Mouse (Mus musculus): ENCODE data around the gene Olfr1184. TPM values are rescaled to one million over a fixed set of nuclear protein-coding genes. Genes with fewer than 3 reads are reported as not detected.
"Not testable (repeated sequence)": the region's sequence is repeated elsewhere in the genome, so short reads cannot be mapped to it uniquely, and the experiment has no call there.

Gene Olfr1184
- total RNA-seq (2021): not detected

DNA sequence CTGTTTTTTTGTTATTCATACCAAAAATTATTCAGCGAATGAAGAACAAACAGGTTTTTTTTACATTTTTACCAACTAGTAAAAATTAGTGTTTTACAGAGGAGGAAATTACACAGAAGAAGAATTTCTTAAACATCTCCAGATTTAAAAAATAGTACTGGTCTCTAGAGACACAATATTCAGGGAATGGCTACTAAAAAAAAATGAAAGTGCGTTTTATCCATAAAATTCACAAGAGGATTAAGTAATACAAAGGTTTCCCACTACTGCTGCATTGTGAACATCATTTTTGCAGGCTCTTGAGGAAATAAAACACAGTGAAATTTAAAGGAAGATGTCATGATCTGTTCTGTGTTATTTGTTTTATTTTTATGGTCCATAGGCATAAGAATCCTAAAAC, at the start of gene Olfr1184:
TSS of gene Olfr1184 (plus strand) at position 301 of the 400 bp plus-strand sequence.
- intact Hi-C loops (cut with DNase I): no loop called here
- no peak for DNase-seq

DNA sequence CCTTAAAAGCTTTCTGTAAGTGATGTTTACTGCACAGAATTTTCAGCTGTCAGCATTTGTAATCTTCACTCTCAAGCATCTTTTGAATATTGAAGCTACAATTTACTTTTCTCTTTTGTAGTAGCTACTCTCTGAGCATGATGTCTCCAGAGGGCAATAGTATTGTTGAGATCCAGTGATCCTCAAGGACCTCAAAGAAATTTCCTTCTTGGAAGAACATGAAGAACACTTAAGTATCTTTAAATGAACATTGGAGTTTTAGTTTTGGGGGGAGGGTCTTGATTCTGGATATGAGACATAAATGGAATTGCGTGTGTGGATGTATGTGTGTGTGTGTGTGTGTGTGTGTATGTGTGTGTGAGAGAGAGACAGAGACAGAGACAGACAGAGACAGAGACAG, 34.4 kb upstream of the Olfr1184 start, which contains the start of gene Gm13757:
TSS of gene Gm13757 (minus strand) at position 101 of the 400 bp plus-strand sequence.
- no peak for DNase-seq
- intact Hi-C loops (cut with DNase I): no loop called here

- intact Hi-C loops (cut with DNase I); DNase-seq: not testable (repeated sequence)
Observed at GRCm38 (mm10) chr2:88454567-88454966, 28.8 kb upstream of the Olfr1184 start, which contains the start of gene Olfr1183. Gene Olfr1183 (plus strand): TSS chr2:88454867.

DNA sequence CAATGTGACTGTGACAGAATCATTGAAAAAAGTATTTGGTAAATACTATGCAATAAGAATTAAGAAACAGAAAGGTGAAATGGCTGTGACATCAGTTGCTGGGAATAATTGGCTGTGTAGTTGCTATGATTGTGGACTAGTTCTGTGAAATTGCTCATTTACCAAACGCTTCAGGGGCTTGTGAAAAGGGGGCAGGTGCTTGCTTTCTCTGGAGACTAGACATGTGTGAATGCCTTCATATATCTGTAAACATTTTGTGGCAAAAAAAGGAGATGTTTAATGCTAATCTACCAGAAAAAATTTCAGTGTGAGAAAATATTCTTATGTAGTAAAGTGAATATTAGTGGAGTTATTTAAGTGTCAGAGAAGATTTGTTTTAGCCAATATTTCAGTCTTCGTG, 9.6 kb downstream of the Olfr1184 start, which contains the start of gene Olfr1185-ps1:
TSS of gene Olfr1185-ps1 (plus strand) at position 301 of the 400 bp plus-strand sequence.
- intact Hi-C loops (cut with DNase I): no loop called here
- no peak for DNase-seq

GRCm38 (mm10) chr2:88518251-88518650, 34.9 kb downstream of the Olfr1184 start, which contains the start of gene Olfr1186:
Gene Olfr1186 (plus strand): TSS chr2:88518551.
- intact Hi-C loops (cut with DNase I): no loop called here
- DNase-seq: no peak

DNA sequence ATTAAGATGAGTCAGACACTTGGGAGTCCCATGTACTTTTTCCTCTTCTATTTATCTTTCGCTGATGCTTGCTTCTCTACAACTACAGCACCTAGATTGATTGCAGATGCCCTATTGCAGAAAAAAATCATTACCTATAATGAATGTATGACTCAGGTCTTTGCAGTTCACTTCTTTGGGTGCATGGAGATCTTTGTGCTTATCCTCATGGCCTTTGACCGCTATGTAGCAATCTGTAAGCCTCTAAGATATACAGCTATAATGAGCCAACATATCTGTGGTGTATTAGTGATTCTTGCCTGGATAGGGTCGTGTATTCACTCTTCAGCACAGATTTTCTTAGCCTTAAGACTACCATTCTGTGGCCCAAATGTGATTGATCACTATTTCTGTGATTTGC, 42.3 kb downstream of the Olfr1184 start:
- DNase-seq: no peak
- intact Hi-C loops (cut with DNase I): no loop called here

Other genes starting within 250 kb of the Olfr1184 start
- gene Olfr1173, start 203.7 kb upstream of the Olfr1184 start, total RNA-seq (2021): not detected
- not detected for gene Olfr1174-ps, start 168.5 kb upstream of the Olfr1184 start, total RNA-seq (2021)
- gene Olfr1175-ps, start 156.4 kb upstream of the Olfr1184 start, total RNA-seq (2021): not detected
- gene Olfr1176, start 146.9 kb upstream of the Olfr1184 start, total RNA-seq (2021): not detected
- gene Olfr1177-ps, start 137.1 kb upstream of the Olfr1184 start, total RNA-seq (2021): not detected
- not detected for gene Olfr1178, start 96.5 kb upstream of the Olfr1184 start, total RNA-seq (2021)
- gene Olfr1179, start 77.1 kb upstream of the Olfr1184 start, total RNA-seq (2021): not detected
- gene Olfr1180, start 64.4 kb upstream of the Olfr1184 start, total RNA-seq (2021): not detected
- gene Olfr1181, start 57.4 kb upstream of the Olfr1184 start, total RNA-seq (2021): not detected
- gene Gm13757, start 34.5 kb upstream of the Olfr1184 start, total RNA-seq (2021): not detected
- gene Olfr1183, start 28.7 kb upstream of the Olfr1184 start, total RNA-seq (2021): not detected
- not detected for gene Olfr1185-ps1, start 9.7 kb downstream of the Olfr1184 start, total RNA-seq (2021)
- gene Olfr1186, start 35.0 kb downstream of the Olfr1184 start, total RNA-seq (2021): not detected
- gene Olfr1188, start 73.3 kb downstream of the Olfr1184 start, total RNA-seq (2021): not detected
- not detected for gene Olfr1189, start 102.9 kb downstream of the Olfr1184 start, total RNA-seq (2021)
- gene Olfr1191-ps1, start 156.9 kb downstream of the Olfr1184 start, total RNA-seq (2021): under 1 TPM in 1 of 2 experiments, not detected in 1; 0.05 TPM
- gene Olfr1192-ps1, start 164.9 kb downstream of the Olfr1184 start, total RNA-seq (2021): not detected
- not detected for gene Olfr1193, start 192.0 kb downstream of the Olfr1184 start, total RNA-seq (2021)
- gene Olfr1195, start 205.6 kb downstream of the Olfr1184 start, total RNA-seq (2021): not detected
- gene Olfr1196, start 221.0 kb downstream of the Olfr1184 start, total RNA-seq (2021): not detected
- not detected for gene Olfr1197, start 248.8 kb downstream of the Olfr1184 start, total RNA-seq (2021)